ENCODE assay signal across 1 mouse cellular context in genomic region chr9:21073044-21073840, GRCm38 (mm10).
TF ChIP-seq lines count a peak whose summit lies in the region.

Gene Gm49373, minus strand, starts transcription at chr9:21073096.
Gene Fdx1l, minus strand, starts transcription at chr9:21073614.

TF ChIP-seq in CH12.LX, 34 proteins besides CTCF, POLR2A, EP300 and RAD21 (continued from another document):
- peak; percentile 96 for TF ChIP-seq BHLHE40 (IDR thresholded peaks at IDR 0.05; ENCODE audit: low read depth, low read length)
- peak; percentile 99 for TF ChIP-seq MAX (IDR thresholded peaks at IDR 0.05; ENCODE audit: low read length)
- 0 out of 2 replicates have a peak, but pooled peaks have one; percentile 36 for TF ChIP-seq TBP (conservative IDR thresholded peaks at IDR 0.05; ENCODE audit: low read depth, low read length)
- TF ChIP-seq ZMIZ1 (IDR thresholded peaks at IDR 0.05; ENCODE audit: low read depth, low read length), result peak; percentile 85
- TF ChIP-seq JUN (IDR thresholded peaks at IDR 0.05; ENCODE audit: insufficient read depth, low read depth, low read length), result no peak
- TF ChIP-seq ZKSCAN1 (IDR thresholded peaks at IDR 0.05; ENCODE audit: borderline replicate concordance, low read depth, low read length), result no peak
- peak; percentile 71 for TF ChIP-seq IRF4 (IDR thresholded peaks at IDR 0.05; ENCODE audit: low read depth, low read length)
- no peak for TF ChIP-seq ZNF384 (IDR thresholded peaks at IDR 0.05; ENCODE audit: low read depth, low read length)
- 0 out of 2 replicates have a peak, but pooled peaks have one; percentile 16 for TF ChIP-seq MAZ (IDR thresholded peaks at IDR 0.05; ENCODE audit: low read depth, low read length)
- peak; percentile 64 for TF ChIP-seq UBTF (IDR thresholded peaks at IDR 0.05; ENCODE audit: low read depth, low read length)
- peak; percentile 72 for TF ChIP-seq NRF1 (IDR thresholded peaks at IDR 0.05; ENCODE audit: low read depth, low read length)
- TF ChIP-seq JUND (conservative IDR thresholded peaks at IDR 0.05; ENCODE audit: low read depth, low read length), result 0 out of 2 replicates have a peak, but pooled peaks have one; percentile 21
